Mouse (Mus musculus) spleen, adult 18-20 months (tissue): ENCODE data around the gene Rhebl1.

Source experiments
- DNase-seq, 2 experiments: peaks; one replicate each; pipeline ENCODE4 v3.0.0; 2022; ENCODE audit warnings: mixed read lengths in 2 of 2

Gene Rhebl1

DNA sequence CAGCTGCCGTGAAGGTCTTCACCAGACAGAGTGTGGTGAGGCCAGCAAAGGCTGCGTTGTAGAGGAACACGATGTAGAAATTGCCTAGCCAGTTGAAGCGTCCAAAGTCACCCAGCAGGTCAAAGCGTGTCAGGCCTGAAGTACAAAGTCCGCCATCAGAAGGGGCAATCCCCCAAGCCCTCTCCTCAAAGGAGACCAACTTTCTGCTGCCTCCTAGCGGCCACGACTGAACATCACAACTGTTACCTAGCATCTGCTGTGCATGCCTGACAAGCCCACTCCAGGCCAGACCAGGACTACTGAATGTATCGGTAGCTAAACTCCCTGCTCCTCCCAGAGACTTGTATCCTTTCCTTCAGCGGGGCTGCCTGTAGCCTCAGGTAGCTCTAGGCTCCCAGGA, 10.4 kb upstream of the Rhebl1 start:
- DNase-seq = peak in 1 of 2 experiments; percentile 40

DNA sequence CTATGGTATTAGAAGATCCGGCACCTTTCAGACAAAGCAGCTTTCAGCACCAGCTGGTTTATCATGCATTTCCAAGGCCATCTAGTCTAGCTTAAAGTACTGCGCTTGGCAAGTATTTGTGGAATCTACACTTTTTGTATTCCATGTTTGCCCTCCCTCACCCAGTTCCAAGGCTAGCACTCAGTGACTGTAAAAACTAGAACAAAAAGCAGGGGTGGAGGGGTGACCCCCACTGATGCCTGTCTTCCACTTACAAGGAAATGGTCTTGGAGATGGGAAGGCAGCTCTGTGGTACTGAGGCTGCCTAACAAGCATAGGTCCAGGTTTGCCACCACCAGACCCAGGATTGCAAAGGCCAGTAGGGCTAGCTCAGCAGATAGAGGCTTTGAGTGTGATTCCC, 8.3 kb upstream of the Rhebl1 start:
- DNase-seq = no peak

DNA sequence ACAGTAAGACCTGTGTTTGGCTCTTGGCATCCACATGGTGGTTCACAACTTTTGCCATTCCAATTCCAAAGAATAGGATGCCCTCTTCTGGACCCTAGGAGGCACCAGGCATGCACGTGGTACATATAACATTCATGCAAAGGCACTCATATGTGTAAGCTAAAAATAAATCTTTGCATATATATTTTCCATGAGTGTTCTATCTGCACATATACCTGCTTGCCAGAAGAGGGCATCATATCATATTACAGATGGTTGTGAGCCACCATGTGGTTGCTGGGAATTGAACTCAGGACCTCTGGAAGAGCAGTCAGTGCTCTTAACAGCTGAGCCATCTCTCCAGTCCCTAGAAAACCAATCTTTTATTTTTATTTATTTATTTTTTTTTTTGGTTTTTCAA, 7.2 kb upstream of the Rhebl1 start:
- no peak for DNase-seq

DNA sequence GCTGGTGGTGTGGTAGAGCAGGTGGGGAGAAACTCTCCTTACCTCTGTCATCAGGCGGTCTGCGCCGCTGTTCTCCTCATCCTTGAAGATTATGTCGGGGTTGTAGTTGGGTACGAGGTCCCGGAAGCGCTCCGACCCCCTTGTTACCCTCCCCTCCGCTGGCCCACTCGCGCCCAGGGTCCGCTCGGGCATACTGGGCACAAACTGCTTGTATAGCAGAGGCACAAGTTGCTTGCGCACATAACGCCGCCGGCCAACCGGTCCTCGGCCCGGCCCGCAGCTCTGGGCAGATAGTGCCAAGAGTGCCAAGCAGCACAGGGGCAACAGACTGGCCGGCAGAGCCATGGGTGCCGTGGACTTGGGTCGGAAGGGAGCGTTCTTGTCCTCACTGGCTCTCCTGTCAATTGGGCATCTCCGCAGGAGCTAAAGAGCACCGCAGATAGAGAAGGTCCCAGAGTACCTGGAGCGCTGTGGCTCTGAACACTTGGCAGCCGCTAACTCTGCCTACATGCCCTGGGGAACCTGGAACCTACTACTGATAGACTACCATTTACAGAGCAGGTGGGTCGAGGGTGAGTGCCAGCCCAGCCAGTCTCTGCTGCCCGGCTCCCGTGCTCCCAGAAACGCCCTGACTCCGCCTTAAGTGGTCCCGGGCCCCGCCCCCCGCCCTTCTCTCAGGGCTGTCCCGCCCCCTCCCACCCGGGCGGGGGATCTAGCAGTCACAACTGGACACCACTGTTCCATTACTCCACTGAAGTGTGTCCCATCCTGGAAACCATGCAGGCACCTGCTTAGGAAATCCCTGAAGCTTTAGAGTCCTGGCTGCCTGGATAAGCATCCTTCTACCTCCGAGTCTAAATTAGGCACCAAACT, 3.8 kb upstream of the Rhebl1 start, which contains the start of gene Dhh:
Gene Dhh (minus strand): TSS at position 613 of the 873 bp plus-strand sequence.
- DNase-seq = no peak

DNA sequence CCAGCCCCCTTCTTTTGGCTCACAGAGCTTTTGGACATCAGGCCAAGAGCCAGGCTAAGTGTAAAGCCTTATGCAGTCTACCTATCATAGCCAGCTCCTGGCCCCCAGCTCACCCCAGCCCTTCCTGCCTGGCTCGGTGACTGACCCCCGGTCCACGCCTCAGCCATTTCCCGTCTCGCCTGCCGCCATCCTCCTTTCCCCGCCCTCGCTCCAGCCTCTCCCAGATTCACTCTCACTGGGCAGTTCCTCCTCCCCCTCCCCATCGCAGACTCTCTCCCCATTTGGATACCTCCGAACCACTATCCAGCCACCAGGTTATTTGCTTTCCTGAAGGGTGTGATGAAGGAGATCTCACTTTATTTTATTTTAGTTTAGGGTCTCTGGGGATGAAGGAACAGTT, 3.2 kb upstream of the Rhebl1 start:
- no peak for DNase-seq

DNA sequence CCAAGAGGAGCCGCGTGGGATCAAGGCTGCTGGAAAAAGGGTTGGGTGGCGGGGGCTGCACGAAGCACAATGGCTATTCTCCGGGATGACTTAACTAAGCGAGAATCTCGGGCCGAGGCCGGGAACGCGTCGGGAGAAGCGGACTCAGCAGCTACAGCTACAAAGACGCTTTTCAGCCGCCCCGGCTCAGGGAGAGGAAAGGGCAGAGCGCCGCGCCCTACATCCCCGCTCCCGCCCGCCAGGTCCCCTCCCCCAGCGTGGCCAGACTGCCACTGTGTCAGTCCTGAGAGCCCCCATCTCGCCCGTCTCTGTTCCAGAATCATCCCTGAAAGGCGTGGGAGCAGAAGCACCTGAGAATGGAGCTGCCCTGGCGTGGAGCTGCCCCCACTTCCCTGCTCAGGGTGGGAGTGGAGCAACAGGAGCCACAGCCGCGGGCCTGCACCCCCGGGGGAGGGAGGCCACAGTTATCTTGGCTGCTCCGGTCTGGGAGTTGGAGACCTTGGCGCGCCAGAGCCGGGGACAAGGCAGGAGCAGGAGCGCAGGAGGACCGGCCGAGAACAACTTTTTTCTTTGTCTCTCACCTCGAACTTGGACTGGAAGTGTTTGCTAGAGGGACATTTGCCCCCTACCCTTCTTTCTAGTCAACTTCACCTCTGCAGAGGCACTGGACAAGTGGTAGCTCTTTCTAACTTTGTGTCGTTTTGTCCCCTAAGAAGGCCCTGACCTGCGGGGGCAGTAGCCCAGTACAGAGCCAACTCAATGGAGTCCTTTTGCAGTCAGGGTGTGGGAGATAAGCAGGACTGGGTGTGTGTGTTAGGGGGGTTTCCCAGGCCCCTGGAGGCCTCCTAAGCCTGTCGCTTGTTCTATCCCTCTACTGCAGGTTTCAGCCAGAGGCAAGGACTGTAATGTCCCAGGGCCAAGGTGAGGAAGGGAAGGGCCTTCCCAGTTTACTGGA, 1.6 kb upstream of the Rhebl1 start:
- DNase-seq = no peak

DNA sequence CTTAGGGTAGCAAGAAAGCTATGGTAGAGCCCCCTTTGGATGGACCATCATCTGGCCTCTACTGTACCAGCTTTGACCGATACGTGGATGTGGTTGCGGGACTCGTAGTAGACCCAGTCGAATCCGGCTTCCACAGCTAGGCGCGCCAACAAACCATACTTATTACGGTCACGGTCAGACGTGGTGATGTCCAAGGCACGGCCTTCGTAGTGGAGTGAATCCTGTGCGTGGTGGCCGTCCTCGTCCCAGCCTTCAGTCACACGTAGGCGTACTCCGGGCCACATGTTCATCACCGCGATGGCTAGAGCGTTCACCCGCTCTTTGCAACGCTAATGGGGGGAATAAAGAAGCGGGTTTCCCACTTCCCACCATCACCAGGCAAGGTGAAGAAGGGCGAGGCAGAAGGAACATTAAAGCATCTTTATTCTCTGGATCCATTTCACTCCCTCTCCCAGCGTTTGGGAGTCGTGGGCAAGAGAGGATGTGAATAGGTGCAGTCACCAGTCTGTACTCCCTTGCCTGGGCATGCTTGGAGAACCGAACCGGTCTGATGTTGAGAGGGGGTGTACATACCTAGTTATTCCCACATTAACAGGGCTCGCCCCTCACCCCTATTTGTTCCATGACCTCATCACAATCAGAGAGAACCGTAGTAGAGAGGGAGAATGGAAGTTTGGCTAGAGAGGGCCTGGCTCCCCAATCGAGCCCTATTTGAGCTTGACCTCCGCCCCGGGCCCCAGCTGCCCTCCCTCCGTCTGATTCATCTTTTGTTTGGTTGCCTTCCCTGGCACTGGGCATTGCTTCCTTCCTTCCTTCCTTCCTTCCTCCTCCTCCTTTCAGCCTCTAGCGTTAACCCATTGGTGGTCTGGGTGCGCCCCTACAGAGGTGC, 650 bp upstream of the Rhebl1 start:
- DNase-seq = no peak

DNA sequence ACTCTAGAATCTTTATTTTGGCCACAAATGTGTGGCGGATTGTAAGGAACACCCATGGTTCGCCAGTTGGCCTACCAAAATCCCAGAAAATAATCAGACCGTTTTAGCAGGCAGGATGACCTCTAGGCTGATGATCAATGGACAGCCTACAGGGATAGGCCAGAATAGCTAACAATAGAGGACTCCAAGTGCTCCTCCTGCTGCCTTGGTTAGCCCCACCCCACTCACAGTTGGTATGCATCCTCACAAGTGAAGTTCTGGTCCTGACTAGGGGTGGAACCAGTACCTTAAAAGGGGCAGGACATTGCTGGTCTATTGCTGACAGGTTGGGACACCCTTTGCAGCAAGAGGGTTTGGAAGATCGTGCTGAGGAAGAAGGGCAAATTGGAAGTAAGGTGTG, 1.3 kb downstream of the Rhebl1 start:
- DNase-seq = no peak

DNA sequence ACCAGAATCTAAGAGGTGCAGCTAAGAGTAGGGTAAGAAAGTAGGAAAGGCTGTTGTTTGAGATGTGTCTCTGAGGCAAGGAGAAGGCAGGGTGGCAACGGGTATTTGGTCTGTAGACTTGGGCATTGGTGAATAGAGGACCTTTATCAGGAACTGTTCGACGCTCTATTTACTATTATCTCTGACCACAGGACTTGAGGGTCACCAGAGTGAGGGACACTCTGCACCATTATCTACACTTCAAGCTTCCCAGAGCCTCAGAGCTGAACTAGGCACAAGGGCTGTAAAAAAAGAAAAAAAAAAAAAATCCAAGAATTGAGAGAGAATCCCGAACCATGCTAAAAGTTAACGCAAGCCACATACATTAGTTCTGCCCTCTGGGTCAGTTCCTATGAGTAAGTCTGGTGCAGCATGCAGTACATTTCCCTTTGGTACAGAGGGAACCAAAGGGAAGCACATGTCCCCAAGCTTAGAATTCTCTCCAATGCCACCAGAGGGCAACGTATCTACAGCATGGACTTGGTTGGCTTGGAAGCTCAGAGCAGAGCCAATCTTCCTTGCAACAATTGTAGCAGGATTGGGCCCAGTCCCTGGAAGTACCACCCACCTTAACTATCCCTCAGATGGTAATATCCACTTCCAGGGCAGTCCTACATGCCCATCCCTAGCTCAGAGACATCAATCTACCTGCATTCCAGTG, 2.3 kb downstream of the Rhebl1 start:
- no peak for DNase-seq

DNA sequence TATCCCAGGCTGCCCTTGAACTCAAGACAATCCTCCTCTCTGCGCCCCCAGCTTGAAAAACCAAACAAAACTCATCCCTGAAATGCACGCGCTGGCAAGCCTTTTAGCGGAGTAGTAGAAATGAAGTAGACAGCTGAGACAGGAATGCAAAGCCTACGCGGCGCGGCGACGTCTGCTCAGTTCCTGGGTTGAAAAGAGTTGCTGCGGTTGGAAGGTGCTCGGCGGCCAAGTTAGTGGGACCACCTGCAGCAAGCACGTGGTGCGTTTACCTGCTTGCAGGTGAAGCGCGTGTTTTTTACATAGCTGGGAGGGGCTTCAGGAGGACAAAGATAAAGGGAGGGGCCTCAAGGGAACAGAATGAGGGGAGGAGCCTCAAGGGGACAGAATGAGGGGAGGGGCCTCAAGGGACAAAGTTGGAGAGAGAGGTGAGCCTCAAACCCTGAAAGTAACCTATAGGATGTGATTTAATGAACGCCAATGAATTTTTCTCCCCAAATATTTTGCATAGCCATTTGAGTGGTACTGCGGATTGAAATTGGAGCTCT, 3.1 kb downstream of the Rhebl1 start:
- no peak for DNase-seq

DNA sequence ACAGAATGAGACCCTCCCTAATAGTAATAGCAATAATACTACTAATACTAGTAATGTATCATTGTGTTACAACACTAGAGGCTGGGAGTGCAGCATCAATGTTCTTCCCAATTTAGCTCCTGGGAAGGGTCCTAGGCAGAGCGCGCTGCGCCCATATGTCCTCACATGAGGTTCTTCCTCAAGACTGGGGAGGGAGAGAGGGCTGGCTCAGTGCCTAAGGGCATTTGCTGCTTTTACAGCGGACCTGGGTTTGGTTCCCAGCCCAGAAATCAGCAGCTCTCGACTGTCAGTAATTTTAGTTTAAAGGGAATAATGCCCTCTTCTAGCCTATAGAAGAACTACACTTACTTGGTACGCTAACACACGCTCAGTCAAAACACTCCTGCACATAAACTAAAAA, 6.8 kb downstream of the Rhebl1 start:
- DNase-seq = no peak

DNA sequence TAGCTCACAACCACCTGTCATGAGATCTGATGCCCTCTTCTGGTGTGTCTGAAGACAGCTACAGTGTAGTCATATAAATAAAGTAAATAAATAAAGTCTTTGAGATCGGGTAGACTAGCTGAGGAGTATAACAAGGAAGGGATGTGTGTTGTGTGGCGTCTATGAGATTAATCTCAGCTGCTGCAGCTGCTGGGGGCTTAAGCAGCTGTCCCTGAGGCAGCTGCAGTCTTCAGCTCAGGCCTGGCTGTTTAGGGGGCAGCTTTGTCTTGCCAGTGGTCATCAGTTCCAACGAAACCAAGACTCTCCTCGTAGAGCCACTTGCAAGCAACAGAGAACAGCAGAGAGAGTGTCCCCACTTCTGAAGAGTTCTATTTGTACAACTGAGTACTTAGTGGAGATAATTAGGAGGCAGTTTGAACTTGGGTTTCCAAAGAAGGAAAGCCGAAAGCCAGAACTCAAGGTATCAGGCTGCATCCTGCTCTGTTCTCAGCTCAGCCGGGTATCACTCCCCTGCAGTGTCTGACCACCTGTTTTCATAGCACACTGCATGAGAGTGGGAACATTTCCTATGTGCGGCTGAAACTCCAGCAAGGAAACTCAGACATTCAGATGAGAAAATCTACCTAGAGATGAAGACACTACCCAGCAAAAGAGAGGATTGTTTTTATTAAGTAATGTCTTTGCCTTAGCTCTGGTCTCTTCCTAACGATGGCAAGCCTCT, 7.5 kb downstream of the Rhebl1 start:
- DNase-seq = no peak

DNA sequence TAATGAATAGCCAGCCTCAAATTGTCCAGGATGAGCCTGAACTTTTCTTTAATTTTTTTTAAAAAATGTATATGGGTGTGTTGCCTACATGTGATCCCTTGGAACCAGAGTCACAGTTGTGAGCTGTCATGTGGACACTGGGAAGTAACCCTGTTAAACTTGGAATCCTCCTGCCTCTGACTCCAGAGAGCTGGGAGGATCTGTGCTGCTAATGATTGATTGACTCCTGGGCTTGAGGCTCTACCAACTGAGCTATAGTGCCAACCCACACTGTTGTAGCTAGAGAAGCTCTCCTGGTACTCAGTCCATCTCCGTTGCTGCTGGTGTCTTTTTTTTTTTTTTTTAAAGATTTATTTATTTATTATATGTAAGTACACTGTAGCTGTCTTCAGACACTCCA, 10.2 kb downstream of the Rhebl1 start:
- DNase-seq = no peak

DNA sequence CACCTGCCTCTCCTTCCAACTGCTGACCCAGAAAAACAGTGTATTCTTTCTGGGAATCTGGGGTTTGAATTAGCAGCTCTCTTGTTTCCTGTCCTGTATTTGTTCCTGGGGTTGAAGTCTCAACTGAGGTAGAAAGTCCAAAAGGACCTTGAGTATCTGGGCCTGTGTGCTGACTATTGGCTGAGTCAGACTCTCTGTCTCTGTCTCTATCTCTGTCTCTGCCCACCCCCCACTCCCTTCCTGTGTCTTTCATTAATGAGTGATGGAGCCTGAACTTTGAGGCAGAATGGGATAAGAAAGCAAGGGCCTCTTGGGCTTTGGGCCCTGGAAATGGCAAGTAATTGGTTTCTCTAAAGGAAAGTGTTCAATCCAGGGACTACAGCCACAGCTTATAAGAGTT, 10.7 kb downstream of the Rhebl1 start:
- DNase-seq = no peak

DNA sequence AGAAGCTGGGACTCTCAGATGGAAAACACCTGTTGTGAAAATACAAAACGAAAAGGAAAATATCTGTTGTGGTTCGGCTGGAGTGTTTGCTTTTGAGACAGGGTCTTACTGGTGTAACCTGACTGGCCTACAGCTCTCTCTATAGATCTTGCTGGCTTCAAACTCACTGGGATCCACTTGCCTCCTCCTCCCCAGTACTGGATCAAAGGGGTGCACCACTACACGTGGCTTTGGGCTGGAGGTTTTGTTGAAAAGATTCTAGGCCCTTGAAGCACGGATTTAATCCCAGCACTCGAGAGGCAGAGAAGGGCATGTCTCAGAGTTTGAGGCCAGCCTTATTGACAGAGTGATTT, 12.7 kb downstream of the Rhebl1 start:
- DNase-seq = no peak

DNA sequence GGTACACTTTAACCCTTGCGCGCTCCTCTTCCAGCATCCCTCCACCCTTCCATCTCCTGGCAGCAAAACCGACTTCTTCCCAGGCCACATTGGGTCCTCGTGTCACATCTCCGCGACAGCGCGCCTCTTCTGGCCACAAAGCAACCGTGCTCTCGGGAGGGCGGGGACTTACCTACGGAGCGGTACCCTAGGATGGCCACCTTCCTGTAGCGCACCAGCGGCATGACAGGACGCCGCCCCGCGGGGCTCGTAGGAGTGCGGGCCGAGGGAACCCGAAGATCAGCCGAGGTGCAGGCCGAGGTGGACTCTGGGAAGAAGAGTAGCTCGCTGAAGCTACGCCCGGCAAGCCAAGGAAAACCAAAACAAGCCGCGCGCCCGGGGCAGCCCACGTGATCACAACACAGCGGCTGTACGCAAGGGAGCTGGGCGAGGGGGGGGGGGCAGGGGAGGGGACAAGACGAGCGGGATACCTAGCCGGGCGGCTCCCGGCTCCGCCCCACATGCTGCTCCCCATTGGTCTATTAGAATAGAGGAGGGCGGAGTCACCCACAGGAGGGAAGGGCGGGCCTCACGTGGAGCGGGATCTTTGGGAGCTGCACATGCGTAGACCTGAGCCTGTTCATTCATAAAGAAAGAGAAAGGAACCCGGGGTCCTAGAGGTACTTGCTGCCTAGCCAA, 13.2 kb downstream of the Rhebl1 start:
- DNase-seq = peak; percentile 84 to 90

DNA sequence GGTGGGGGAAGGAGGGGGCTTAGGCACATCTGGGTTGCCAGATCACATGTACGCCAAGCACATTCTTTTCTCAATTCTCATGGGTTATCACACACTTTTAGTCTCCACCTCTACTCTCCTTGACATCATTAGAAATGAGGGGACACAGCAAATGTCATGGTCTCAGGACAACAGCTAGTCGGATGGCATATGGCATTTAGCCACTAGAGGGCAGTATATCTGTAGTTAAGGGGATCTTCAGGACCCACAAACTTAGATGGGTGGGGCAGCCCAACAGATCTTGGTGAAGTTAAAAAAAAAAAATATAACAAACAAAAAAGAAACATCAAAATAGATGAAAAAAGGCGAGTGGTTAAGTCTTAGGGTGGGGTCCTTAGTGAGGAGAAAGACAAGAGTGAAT, 17.0 kb downstream of the Rhebl1 start:
- peak in 1 of 2 experiments; percentile 50 for DNase-seq

DNA sequence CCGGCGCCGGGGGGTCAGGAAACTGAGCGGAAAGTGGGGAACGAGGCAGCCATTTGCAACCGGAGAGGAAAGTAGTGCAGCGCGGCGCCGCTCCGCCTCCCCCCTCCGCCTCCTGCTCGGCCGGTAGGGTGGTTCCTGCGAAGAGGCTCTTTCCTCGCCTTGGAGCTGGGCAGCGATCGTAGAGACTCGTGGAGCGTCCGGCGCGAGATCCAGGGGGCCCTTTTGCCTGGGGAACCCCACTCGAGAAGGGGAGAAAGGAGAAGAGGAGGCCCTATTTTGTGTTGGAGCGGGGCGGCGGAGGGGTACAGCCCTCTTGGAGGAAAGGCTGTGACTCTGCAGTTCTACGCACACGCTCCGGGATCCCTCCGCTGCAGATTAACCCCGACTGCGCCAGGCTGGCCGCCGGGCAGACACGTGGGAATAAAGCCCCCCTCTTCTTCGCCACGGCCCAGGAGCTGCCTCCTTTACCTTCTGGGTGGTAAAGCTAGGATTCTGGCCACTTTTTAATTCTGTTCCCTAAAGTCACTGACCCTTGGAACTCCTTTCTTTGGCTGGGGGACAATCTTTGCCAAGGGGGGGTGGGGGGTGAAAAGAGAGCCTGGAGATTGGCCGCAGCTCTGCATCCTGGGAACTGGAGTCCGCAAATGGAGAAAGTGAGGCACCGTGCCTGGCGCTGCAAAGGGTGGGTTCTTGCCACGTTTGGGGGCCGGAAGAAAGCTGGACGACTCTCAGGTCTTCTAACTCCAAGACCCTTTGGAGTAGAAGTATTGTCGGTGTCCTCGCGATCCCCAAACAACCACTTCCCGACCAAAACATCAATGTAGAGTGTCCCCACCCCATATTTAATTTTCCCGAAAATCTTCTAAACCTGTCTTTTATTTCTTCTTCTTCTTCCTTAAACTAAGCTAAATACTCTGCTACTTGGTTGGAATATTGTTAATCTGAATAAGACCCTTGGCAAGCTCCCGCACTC, 22.1 kb downstream of the Rhebl1 start:
- peak; percentile 84 to 89 for DNase-seq
